Mouse (Mus musculus) left cerebral cortex, postnatal 36 days (tissue): ENCODE results near the gene Gm9376. TPM values are rescaled to one million over a fixed set of nuclear protein-coding genes. Genes with fewer than 3 reads are reported as not detected.

Experiments
- DNase-seq, 2 experiments: peaks; one replicate each; pipeline ENCODE4 v3.0.0; 2021 to 2022; ENCODE audit warnings: low spot score in 2 of 2, mixed read lengths in 1 of 2
- intact Hi-C: fragments of 180-260 bp; cut with DNase I; formaldehyde crosslinking; loops from one replicate; pipeline ENCODE4 v1.15.1; 2025
- microRNA-seq: library from miRNA; unstranded; fragments of <30 nt; microRNA quantifications from one replicate; pipeline ENCODE4 v1.2.0, GENCODE M21; 2022
- total RNA-seq, 2 experiments: library from RNA; stranded (reverse); gene quantifications; 2 replicates each; pipeline ENCODE4 v1.2.3; 2021

The Gm9376 gene
- total RNA-seq, 2 experiments from 2014 or later: not detected

DNA sequence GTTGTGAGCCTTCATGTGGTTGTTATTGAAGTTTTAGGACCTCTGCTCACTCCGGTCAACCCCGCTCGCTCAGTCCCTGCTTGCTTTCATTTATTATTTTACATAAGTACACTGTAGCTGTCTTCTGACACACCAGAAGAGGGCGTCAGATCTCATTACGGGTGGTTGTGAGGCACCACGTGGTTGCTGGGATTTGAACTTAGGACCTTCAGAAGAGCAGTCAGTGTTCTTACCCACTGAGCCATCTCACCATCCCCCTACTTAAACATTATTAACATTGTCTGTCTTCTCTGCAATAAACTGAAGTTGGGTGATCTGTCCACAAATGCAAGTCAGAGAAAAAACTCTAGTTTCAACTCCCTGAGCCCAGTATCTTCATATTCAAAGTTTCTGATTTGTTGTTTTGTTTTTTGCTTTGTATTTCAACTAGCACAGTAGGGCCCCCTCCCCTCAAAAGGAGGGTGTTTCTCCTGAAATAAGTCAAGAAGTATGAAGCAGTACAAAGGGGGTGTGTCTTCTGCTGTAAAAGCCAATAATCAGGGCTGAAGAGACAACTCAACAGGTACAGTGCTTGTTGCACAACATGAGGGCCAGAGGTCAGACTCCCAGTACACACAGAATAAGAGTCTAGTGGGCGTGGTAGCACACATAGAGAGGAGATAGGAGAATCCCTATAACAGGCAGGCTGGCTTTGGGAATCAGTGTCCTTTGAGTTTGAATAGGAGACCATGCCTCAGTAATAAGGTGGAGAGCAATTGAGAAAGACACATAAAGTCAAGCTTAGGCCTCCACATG lies 11.1 kb downstream of the Gm9376 start:
- intact Hi-C loops: no loop called here
- DNase-seq: no peak

DNA sequence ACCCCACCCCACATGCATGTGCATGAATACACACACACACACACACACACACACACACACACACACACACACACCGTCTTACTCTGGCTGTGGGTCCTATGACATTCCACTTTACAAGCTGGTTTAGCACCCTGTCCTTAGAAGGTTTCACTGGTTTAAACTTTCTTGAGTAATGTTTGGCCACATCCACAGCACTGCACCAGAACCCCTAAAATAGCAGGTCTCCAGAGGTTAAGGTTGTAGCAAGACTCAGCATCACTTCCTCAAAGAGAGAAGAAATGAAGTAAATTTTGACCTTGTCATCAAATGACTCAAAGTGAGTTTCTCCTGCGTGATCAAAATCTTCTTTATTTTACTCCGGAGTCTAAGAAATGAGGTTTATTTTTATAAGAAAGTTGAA lies 15.5 kb downstream of the Gm9376 start:
- DNase-seq: no peak
- intact Hi-C loops: no loop called here

DNA sequence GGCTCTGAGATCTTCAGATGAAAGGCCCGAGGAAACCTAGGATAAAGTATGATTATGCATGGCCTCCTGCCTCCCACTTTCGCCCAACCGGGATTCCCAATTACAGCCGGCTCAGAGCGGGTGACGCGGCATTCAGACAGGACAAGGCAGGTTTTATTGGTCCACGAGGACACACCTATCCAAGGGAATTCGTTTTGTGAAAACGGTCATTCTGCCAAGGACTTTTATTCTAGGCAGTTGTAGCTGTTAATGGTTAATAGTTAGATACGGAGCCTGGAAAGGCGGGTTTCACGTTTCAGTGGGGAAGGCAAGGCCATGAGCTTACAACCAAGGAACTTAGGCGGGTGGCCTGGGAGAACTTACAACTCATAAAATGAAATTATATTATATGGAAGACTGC lies 16.2 kb downstream of the Gm9376 start:
- no peak for DNase-seq
- intact Hi-C loops: no loop called here

DNA sequence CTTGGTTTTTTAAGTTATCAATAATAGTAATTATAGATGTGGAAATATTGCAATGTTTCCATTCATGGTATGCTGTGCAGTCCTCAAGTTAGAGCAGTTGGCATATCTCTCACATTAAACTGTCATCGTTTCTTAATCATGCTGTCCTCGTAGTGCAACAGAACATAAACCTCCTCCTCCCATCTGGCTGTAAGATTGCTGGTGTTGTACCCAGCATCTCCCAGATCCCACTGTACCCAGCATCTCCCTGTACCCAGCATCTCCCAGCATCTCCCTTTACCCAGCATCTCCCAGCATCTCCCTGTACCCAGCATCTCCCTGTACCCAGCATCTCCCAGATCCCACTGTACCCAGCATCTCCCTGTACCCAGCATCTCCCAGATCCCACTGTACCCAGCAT lies 19.3 kb downstream of the Gm9376 start:
- no peak for DNase-seq
- intact Hi-C loops: no loop called here

DNA sequence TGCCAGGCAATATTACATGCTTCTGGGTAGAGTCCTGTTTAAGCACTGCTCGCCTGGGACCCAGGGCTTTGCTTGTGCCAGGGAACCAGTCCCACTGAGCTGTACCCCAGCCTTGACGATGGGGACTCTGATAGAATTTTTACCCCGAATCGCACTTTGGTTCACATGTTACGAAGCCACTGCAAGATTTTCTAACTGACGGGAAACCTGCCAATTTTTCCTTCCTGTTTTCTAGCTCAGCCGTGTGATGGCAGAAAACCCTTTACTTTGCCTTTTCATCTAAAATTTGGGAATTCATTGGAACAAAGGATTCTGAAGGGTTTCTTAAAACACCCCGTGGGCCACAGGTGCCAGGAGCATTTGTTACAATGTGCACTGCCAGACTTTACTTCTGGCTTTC lies 22.4 kb downstream of the Gm9376 start:
- DNase-seq: no peak
- intact Hi-C loops: no loop called here

DNA sequence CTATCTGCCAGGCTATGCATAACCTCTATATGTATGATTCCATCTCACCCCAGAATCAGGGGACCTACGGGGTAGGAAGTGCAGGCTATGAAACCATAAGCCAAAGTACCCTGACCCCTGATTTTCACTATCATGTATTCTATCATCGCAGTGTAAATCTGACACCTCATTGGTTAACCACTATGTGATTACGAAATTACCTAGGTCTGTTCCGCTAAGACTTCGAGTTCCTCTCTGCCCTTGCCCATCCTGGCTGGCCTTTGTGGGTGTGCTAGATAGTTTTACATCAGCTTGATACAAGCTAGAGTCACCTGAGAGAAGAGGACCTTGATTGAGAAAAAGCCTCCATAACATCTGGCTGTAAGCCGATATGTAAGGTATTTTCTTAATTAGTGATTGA lies 23.2 kb downstream of the Gm9376 start:
- intact Hi-C loops: no loop called here

DNA sequence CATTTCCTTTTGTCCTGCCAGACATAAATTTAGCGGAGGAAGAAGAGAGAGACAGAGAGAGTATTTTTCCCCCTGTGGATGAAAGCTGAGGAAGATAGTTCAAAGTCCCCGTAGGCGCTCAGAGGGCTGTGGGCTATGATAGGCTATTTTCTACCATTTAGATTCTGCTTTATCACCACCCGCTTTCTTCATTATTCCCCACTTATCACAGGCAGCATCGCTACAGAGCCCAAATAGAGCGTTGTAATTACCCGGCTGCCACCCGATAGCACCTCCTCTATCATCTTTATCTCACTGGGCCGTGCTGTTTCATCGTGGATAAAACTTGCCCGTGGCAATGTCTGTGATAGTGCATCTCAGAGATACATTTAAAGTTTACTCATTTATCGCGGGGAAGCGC lies 35.8 kb downstream of the Gm9376 start:
- intact Hi-C loops: no loop called here
- DNase-seq: no peak

More for the DNA sequence above, 23.2 kb downstream of the Gm9376 start:
- DNase-seq: no peak

DNA sequence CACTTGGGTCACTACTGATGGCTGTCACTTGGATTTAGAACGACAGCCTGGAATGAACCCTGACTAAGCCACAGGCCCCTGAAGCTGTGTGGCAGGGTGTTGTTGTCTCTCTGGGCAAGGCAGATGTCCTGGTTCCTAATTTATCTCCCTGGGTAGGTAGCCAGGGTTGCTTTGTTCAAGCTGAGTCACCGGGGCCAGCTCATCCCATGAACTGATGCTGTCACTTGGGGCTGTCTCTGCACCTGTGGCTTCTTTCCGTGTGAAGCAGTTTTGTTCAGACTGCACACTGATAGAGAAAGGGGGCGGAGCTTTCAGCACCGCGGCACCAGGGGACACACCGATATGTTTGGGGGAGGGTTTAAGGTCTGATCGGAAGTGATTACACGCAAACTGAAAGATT lies 37.8 kb downstream of the Gm9376 start:
- intact Hi-C loops: no loop called here
- no peak for DNase-seq

DNA sequence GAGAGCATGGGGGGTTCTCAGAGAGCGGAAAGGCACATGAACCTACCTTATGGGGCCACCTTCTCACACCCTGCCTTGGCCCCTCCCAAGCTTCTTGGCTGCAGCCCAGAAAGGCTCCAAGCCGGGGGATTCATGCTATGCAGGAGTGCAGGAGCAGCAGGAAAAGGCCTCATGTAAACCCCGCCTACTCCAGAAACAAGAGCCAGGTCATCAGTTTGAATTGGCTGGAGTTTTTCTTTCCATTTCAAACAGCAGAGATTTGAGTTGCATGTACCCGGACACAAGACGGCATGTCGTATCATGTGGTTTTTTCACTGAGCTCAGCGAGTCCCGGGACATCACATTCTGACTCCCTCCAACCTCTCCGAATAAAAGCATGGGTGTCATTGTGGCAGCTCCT lies 39.2 kb downstream of the Gm9376 start:
- intact Hi-C loops: no loop called here
- DNase-seq: no peak

DNA sequence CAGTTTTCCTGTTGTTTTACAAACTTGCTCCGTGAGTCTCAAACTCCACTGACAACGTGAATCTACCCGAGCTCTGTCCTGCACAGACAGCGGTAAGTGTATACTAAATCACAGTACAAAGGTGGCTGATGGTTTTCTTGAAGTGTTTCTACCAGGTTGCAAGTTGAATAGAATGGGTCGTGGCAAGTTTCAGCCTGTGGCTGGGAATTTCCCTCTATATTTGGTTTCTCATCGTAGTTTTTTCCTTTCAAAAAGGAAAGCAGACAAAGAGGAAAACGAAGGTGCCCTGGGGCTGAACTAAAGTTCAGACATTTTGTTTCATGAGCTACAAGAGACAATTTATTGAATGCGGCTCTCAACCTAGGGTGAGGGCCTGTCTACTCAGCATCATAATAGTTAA lies 40.3 kb downstream of the Gm9376 start:
- no peak for DNase-seq
- intact Hi-C loops: no loop called here

DNA sequence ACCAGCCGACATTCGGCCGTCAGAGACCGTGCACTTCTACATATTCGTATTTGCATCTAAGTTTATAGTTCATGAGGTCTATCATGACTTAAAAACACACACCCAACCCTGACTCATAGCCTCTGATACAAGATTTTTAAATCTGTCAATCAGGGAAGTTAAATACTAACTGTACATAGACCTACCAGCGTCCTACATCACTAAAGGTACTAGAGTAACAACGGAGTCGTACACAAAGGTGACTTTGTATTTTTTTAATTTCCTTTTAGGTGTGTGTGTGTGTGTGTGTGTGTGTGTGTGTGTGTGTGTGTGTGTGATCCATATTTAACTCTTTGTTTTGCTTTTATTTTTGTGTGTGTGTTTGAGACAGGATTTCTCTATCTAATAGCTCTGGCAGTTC lies 44.9 kb downstream of the Gm9376 start:
- DNase-seq: no peak
- intact Hi-C loops: no loop called here

DNA sequence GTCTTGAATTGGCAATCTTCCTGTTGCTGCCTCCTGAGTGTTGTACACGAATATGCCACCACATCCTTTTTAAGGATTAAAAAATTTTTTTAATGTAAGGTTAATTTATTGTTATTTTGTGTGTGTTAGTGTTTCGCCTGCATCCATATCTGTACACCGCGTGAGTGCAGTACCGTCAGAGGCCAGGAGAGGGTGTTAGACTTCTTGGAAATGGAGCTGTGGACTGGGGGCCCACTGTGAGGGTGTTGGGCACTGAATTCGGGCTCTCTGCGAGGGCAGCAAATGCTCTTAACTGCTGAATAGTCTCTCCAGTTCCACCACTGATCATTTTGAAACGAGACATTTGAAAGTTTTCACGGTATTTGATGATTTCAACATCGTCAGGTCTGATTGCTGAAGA lies 45.9 kb downstream of the Gm9376 start:
- DNase-seq: no peak
- intact Hi-C loops: no loop called here

DNA sequence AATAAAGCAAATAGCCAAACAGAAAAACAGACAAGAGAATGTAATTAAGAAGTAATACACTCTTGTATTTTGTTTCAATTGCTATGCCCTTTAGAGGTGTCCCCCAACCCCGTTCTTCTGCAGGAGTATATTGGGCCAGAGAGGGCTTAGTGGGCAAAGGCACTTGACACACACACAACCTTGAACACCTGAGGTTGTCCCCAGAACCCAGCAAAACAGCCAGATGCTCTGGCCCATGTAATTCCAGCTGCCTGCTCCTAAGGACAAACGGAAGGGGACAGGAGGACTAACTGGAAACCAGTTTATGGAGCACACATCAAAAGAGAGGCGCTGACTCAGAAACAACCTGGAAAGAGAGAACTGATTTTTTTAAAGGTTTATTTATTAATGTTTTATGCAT lies 47.2 kb downstream of the Gm9376 start:
- no peak for DNase-seq
- intact Hi-C loops: no loop called here

DNA sequence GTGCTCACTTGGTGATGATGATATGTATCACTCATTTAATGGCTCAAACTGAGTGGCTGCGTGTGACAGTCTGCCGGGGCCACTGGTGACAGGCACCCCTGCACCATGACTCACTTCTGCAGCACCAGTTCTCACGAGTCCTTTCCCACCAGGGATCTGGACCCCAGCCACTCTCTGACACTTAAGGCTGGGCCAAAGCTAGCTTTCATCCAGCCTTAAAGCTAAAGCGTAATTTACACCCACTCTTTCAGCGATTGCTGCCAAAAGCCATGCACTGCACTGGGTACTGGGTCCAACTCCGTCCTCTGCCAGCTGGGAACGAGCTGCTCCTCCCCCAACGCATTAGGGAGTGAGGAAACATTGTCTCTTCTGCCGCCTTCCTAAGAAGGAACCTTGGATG lies 50.5 kb downstream of the Gm9376 start:
- DNase-seq: peak in 1 of 2 experiments; percentile 9
- intact Hi-C loops: no loop called here

Small RNAs within 50 kb of the gene (microRNA-seq; reads per million reads assigned to microRNA genes)
- gene Mir6241: not detected

Other genes starting within 250 kb of the Gm9376 start
- under 1 TPM; 0.52 TPM for gene Dct, start 214.7 kb upstream of the Gm9376 start, total RNA-seq
- 1 to 10 TPM; 5.4 to 5.6 TPM for gene Tgds, start 134.2 kb upstream of the Gm9376 start, total RNA-seq
- gene Gpr180, start 129.8 kb upstream of the Gm9376 start, total RNA-seq: 10 to 100 TPM; 33.0 to 34.0 TPM
- 10 to 100 TPM in 1 of 2 experiments, 1 to 10 TPM in 1; 7.9 to 11.2 TPM for gene Sox21, start 29.9 kb upstream of the Gm9376 start, total RNA-seq